Mouse (Mus musculus) small intestine, adult 2 months (tissue): ENCODE measurements around the gene Sidt1.

ENCODE experiments used
- CTCF ChIP-seq: fragments of 200-500 bp; IDR thresholded peaks from 2 replicates; pipeline ENCODE4 v1.5.1; 2012; ENCODE audit warnings: low read depth, mild to moderate bottlenecking, control low read depth, inconsistent platforms, low read length, moderate library complexity, mixed read lengths; ENCODE audit not compliant: insufficient replicate concordance, insufficient read length; ENCODE audit errors: extremely low read depth
- POLR2A ChIP-seq: fragments of 200-500 bp; IDR thresholded peaks from 2 replicates; pipeline ENCODE4 v1.6.1; 2012; ENCODE audit warnings: low read depth, mild to moderate bottlenecking, control low read depth, inconsistent platforms, low read length, moderate library complexity

DNA sequence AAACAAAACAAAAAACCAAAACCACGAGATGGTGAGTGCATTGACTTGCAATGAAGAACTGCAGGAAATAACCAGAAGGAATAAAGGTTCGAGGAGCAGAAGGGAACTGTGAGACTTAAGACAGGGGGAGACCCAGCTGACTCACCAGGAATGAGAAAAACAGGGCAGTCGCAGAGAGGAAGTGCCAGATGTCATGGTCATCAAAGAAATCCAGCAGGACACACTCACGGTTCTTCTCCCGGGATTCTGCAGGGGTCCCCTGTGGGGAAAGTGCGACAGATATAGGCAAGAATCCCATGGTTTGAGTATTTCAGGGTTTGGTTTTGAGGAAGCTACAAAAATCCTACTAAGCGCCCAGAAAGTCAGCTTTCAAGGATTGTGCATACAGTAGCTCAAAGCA lies 89.7 kb downstream of the Sidt1 start:
- TF ChIP-seq POLR2A (no peak), CTCF (no peak)
